Mouse (Mus musculus) MEL (cell line): ENCODE measurements at regions not wholly inside any gene's neighbourhood (a gene's known extent, or its start where the extent isn't known, plus 50 kb on each side); places are given as distances from the start of the nearest gene placed in this dataset.

Source experiments
- CTCF ChIP-seq, 3 experiments: IDR thresholded peaks in 2 of 3; conservative IDR thresholded peaks in 1 of 3; 2 replicates each; pipeline ENCODE4 v1.5.1; 2011 to 2012; ENCODE audit warnings: low read length in 3 of 3, low read depth in 2 of 3, mild to moderate bottlenecking in 2 of 3, improper control_type of control experiment in 1 of 3, inconsistent platforms in 1 of 3, mixed read lengths in 1 of 3, moderate library complexity in 1 of 3; ENCODE audit not compliant: control insufficient read depth in 1 of 3, insufficient read depth in 1 of 3, poor library complexity in 1 of 3, severe bottlenecking in 1 of 3
- EP300 ChIP-seq, 2 experiments: IDR thresholded peaks; 2 replicates each; pipeline ENCODE4 v1.6.1; 2011; ENCODE audit warnings: improper control_type of control experiment in 2 of 2, low read length in 2 of 2, low read depth in 1 of 2, mild to moderate bottlenecking in 1 of 2
- GATA1 ChIP-seq: IDR thresholded peaks from 2 replicates; pipeline ENCODE4 v1.6.1; 2011; ENCODE audit warnings: low read depth, low read length, improper control_type of control experiment
- HCFC1 ChIP-seq: IDR thresholded peaks from 2 replicates; pipeline ENCODE4 v1.6.1; 2012; ENCODE audit warnings: low read depth, mild to moderate bottlenecking, inconsistent platforms, low read length, improper control_type of control experiment, moderate library complexity
- RCOR1 ChIP-seq: IDR thresholded peaks from 2 replicates; pipeline ENCODE4 v1.6.1; 2012; ENCODE audit warnings: low read depth, mild to moderate bottlenecking, inconsistent platforms, low read length, improper control_type of control experiment
- TAL1 ChIP-seq: IDR thresholded peaks from 2 replicates; pipeline ENCODE4 v1.6.1; 2012; ENCODE audit warnings: mild to moderate bottlenecking, inconsistent platforms, low read length, moderate library complexity, mixed read lengths
- ZMIZ1 ChIP-seq: IDR thresholded peaks from 2 replicates; pipeline ENCODE4 v1.6.1; 2012; ENCODE audit warnings: low read depth, mild to moderate bottlenecking, inconsistent platforms, low read length, improper control_type of control experiment, moderate library complexity

- no peak for TF ChIP-seq EP300 (IDR thresholded peaks at IDR 0.05; ENCODE audit: low read depth in 1 of 2, low read length in 2 of 2)
- TF ChIP-seq ZMIZ1 = no peak
- no peak for TF ChIP-seq CTCF (IDR thresholded peaks at IDR 0.05 in 2 of 3, conservative IDR thresholded peaks at IDR 0.05 in 1 of 3; ENCODE audit: control insufficient read depth in 1 of 3, insufficient read depth in 1 of 3, low read depth in 2 of 3, low read length in 3 of 3, poor library complexity in 1 of 3, severe bottlenecking in 1 of 3)
- TF ChIP-seq GATA1 = no peak
- TF ChIP-seq RCOR1 = no peak
- no peak for TF ChIP-seq HCFC1
- TF ChIP-seq TAL1 = no peak
Measured at GRCm38 (mm10) chr14:71174175-71174574, 574.5 kb upstream of the Fam160b2 start.
